Mouse (Mus musculus): ENCODE measurements around the gene Edaradd.
"Not testable (repeated sequence)": the region's sequence is repeated elsewhere in the genome, so short reads cannot be mapped to it uniquely, and the experiment has no call there.

GRCm38 (mm10) chr13:12464159-12464558, 56.1 kb downstream of the Edaradd start:
- not testable (repeated sequence) for TF ChIP-seq CTCF (IDR thresholded peaks at IDR 0.05; ENCODE audit: low read depth, low read length); POLR2A (IDR thresholded peaks at IDR 0.05; ENCODE audit: extremely low read depth, insufficient read depth, low read length)
